Mouse (Mus musculus): Measurements from ENCODE around the gene Srgn.
"Not testable (repeated sequence)": the region's sequence is repeated elsewhere in the genome, so short reads cannot be mapped to it uniquely, and the experiment has no call there.

- TF ChIP-seq CTCF (IDR thresholded peaks at IDR 0.05); POLR2A (IDR thresholded peaks at IDR 0.05; ENCODE audit: insufficient read depth, low read depth, low read length): not testable (repeated sequence)
These were observed 75.2 kb downstream of the Srgn start for GRCm38 (mm10) chr10:62452001-62452400.
